Mouse (Mus musculus) lung, postnatal 10 days (tissue): ENCODE data around the gene Ormdl2.
"Not testable (repeated sequence)": the region's sequence is repeated elsewhere in the genome, so short reads cannot be mapped to it uniquely, and the experiment has no call there.

Source experiments
- DNase-seq: peaks from one replicate; pipeline ENCODE4 v3.0.0; 2021

Gene Ormdl2

GRCm38 (mm10) chr10:128821358-128822056, at the start of gene Ormdl2:
TSS of gene Ormdl2 (minus strand) at chr10:128821645.
- peak; percentile 99 for DNase-seq

- DNase-seq, result no peak
Measured at GRCm38 (mm10) chr10:128870341-128870740, 48.9 kb upstream of the Ormdl2 start.

DNA sequence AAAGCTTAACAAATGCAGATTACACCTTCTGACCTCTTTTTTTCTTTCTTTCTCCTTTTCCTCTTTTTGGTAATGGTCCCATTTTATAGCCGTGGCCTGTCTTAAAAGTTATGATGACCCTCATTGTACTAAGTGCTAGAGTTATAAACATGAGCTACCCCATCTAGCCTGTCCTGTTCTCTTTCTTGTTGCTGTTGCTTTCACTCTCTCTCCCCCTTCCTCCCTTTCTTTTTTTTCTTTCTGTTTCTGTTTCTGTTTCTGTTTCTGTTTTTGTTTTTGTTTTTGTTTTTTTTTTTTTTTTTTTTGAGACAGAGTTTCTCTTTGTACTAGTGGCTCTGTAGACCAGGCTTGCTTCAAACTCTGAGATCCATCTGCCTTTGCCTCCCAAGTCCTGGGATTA, 45.1 kb upstream of the Ormdl2 start:
- DNase-seq, result no peak

- DNase-seq, result no peak
Measured at GRCm38 (mm10) chr10:128866042-128866441, 44.6 kb upstream of the Ormdl2 start.

- no peak for DNase-seq
Measured at GRCm38 (mm10) chr10:128861176-128861575, 39.7 kb upstream of the Ormdl2 start.

GRCm38 (mm10) chr10:128850339-128850738, 28.9 kb upstream of the Ormdl2 start:
- no peak for DNase-seq

GRCm38 (mm10) chr10:128848426-128848825, 27.0 kb upstream of the Ormdl2 start:
- DNase-seq, result no peak

- DNase-seq, result no peak
Measured at GRCm38 (mm10) chr10:128846664-128847063, 25.2 kb upstream of the Ormdl2 start.

- peak; percentile 24 for DNase-seq
Measured at GRCm38 (mm10) chr10:128845516-128845915, 24.1 kb upstream of the Ormdl2 start.

DNA sequence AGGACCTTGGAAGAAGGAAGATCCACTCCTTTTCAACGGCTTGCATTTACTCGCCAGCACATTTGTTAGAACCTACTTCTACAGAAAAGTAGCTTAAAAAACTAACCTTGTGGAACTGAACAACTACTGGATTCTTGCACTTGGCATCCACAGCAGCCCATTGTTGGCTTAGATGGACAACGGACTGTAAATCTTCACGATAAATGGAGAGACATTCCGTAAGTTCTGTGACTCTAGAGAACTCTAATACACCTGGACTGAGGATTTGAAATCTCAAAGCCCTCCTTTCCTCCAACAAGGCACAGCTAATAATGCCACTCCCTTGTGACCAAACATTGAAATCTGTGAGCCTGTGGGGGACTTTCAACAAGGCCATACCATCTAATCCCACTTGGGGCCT, 21.8 kb upstream of the Ormdl2 start:
- no peak for DNase-seq

DNA sequence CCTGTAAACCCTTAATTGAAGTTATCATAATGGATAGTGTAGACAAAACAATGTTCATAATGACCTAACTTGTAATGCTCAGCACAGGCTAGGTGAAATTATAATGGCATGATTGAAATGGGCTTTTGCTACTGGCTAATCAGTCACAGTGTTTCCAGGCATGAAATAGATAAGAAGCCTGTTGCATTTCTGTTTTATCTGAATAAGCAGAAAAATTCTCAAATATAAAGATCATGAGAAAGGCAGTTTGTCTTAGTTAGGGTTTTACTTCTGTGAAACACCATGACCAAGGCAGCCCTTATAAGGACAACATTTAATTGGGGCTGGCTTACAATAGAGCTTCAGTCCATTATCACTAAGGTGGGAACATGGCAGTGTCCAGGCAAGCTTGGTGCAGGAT, 19.2 kb upstream of the Ormdl2 start:
- no peak for DNase-seq

- DNase-seq, result no peak
Measured at GRCm38 (mm10) chr10:128839434-128839833, 18.0 kb upstream of the Ormdl2 start.

GRCm38 (mm10) chr10:128837400-128837799, 16.0 kb upstream of the Ormdl2 start:
- no peak for DNase-seq

DNA sequence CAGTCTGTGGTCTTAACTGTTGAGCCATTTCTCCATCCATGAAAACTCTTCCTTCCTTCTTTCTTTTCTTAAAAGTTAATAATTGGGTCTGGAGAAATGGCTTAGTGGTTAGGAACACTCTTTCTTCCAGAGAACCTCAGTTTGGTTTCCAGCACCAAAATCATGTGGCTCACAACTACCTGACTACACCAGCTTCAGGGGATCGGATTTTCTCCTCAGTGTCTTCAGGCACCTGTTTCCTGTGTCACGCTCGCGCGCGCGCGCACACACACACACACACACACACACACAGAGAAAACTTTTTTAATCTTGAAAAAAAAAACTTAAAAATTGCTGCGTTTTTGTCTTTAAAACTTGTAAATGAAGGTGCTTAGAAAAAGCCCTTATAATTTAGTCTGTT, 2.4 kb upstream of the Ormdl2 start:
- DNase-seq, result no peak

DNA sequence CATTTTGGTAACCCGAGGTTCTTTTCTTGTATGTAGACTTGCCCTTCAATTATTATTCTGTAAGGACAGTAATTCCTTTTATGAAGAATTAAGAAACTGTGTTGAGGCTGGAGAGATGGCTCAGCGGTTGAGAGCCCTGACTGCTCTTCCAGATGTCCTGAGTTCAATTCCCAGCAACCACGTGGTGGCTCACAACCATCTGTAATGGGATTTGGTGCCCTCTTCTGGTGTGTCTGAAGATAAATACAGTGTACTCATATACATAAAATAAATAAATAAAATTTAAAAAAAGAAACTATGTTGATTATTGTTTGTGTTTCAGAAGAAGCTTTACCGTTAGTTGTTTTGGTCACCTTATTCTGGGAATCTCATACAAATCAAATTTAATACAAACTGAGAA, 1.6 kb upstream of the Ormdl2 start:
- DNase-seq, result not testable (repeated sequence)

DNA sequence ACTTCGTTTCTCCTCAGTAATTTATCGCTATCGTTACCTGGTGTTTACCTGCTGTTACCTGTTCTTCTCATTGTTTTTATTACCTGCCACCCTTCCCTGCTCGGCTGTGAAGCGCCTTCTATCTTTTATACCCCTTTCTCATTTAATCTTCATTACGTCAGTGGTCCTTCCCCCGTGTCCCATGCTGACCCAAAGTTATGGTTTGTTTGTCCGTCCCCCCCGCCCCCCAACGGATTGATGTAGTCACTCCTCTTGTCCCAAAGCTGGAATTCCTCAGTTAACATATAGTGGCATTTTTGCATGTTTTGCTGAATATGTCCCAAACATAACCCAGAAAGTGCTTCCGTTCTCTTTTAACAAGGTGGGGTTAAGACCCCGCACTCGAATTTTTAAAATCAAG, 690 bp upstream of the Ormdl2 start:
- DNase-seq, result no peak

DNA sequence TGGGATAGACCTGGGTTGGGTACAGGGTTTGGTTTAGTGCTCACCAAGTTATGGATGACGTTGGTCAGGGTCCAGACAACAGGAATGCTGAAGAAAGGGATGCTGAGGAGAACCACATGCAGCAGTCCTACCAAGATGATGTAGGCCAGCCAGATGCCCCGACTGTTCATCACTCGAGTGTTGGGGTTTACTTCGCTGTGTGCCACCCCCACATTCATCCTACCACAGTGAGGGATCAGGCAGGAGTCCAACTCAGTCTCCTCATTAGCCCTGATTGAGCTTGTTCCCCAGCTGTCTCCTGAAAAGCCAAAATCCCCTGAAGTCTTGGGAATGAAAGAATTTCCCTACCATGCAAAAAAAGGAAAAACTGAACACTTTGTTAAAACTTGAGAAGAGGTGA, 1.2 kb downstream of the Ormdl2 start:
- no peak for DNase-seq

GRCm38 (mm10) chr10:128817033-128817432, 4.4 kb downstream of the Ormdl2 start, which contains the start of gene Sarnp:
TSS of gene Sarnp (plus strand) at chr10:128817333.
- no peak for DNase-seq

DNA sequence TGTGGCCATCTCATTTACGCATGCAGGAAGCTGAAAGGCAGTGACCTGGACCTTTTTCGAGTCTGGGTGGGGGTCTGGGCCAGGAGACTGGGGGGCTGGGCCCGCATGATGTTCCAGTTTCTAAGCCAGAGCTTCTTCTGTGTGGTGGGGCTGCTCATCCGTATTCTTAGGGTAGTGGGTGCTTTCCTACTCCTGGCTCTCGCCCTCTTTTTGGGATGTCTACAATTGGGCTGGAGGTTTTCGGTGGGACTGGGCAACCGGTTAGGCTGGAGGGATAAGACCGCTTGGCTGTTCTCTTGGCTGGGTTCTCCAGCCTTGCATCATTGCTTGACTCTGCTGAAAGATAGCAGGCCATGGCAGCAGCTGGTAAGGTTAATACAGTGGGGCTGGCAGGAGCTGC, 14.4 kb downstream of the Ormdl2 start:
- no peak for DNase-seq

DNA sequence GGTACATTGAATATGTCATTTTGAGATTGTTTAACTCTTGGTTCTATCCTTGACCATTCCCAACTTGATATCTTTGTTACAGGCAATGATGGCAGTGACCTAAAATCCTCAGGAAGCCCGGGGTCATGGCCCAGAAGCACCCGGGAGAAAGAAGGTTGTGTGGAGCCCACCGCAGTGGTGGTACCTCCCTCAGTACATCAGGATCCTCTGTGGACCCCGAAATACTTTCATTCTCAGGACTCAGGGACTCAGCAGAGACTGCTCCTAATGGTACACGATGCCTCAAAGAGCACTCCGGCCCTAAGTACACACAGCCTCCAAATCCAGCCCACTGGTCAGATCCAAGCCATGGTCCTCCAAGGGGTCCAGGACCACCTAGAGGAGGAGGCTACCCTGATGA, 15.4 kb downstream of the Ormdl2 start:
- DNase-seq, result no peak

DNA sequence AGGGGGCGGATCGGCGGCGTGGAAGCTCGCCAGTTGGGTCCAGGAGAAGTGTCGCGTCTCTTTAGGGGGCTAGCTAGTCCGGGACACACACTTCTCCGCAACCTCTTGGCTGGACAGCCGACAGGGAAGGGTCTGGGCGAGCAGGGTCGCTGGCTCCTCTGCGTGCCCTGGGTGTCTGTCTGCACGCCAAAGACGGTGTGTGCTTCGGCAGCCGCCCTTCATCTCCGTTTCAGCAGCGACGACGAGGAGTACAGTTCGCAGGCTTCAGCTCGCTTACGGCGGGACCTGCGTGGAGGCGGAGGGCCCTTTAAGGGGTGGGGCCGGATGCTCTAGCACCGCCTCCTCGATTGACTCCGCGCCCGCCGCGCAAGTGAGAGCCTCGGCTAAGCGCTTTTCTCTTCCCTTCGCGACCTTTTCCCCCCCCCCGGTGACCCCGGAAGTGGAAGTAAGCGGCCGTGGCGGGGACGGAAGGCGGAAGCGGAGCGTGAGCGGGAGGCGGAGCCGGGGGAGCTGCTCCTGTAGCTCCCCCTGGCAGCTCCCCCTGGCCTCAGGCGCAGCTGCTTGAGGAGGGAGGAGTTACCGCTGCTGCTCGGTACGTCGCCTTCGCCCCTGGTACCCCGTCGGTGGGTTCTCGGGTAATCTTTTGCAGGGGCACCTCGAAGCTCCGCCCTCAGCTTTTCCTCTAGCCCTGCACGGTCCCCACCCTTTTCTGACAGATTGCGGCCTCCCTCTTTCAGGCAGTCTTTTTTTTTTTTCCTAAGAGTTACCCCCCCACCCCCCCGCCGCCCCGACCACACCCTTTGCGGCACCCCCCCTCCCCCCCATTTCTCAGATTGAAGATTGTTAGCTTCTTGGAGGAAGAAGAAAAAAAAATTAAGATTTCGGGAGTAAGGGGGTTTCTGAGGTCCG, 16.1 kb downstream of the Ormdl2 start:
- DNase-seq, result peak; percentile 98

- DNase-seq, result peak; percentile 76
Measured at GRCm38 (mm10) chr10:128804271-128805091, 17.0 kb downstream of the Ormdl2 start, which contains the start of gene Tmem198b. TSS of gene Tmem198b (minus strand) at chr10:128804370.

DNA sequence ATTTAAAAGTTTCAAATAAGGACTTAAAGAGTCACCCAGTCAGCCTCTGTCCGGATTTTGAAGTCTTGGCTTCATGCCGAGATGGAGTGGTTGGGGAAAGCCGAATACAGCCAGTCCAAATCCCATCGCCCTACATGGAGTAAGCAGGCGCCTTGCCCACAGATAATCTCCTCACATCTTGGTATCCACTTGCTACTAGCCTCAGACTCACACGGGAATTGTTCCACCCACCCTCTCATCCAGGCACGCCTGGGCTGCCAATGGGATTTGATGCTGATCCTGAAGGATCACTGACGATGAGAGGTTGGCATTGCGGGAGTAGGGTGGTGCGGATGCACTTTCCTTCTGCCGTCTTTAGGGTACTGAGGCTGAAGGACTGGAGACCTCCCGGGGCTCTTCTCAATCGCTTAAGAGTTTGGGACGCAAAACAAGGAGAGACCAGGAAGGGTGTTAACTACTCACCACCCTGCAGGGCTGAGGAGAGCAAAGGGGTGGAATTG, 17.6 kb downstream of the Ormdl2 start, which contains the start of gene Dnajc14:
Gene Dnajc14 (plus strand): TSS at position 292 of the 500 bp plus-strand sequence.
- DNase-seq, result peak; percentile 75
